Mouse (Mus musculus): Measurements from ENCODE around the gene Smyd3.

The Smyd3 gene

DNA sequence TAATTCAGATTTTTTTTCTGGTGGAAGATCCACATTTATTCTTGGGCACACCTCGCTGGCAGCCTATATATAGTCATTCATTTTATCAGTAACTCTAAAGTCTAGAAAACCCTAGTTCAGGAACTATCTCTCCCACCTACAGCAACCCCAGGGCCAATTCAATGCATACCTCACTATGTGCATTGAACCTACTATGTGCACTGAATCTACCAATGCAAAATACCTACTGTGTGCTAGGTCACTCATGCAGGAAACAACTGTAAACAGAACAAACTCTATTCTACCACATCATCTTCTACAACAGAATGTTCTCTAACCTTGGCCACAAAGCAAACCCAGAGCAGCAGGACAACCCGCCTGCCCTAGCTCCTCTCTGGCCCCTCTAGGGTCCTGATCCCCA lies 484.9 kb downstream of the Smyd3 start:
- in situ Hi-C loops (cut with MboI, MseI): no loop called here

DNA sequence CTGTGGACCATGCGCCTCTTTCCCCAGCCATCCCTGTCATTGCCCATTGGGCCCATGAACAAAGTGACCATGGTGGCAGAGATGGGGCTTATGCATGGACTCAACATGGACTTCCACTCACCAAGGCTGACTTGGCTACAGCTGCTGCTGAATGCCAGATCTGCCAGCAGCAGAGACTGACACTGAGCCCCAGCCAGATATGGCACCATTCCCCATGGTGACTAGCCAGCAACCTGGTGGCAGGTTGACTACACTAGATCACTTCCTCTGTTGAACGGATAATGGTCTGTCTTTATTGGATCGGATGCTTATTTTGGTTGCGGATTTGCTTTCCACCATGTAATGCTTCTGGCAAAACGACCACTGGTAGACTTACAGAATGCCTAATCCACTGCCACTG lies 486.3 kb downstream of the Smyd3 start:
- in situ Hi-C loops (cut with MboI, MseI): no loop called here

DNA sequence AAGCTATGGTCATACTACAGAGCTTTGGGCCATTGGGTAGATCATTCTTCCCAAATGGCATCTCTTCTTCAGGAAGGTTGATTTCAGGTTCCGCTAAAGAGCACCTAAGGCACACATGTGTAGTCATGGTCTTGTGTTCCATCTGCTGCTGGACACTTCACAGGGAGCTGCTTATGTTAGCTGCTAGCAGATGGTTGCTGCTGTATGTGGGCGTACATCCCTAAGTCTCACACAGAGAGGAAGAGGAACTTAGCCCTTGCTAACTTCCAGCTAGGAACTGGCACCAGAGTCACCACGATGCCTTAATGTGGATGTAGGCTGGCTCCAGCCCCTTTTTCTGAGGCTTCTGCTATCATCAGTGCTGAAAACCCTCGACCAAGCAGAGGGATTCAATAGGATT lies 491.2 kb downstream of the Smyd3 start:
- in situ Hi-C loops (cut with MboI, MseI): no loop called here

DNA sequence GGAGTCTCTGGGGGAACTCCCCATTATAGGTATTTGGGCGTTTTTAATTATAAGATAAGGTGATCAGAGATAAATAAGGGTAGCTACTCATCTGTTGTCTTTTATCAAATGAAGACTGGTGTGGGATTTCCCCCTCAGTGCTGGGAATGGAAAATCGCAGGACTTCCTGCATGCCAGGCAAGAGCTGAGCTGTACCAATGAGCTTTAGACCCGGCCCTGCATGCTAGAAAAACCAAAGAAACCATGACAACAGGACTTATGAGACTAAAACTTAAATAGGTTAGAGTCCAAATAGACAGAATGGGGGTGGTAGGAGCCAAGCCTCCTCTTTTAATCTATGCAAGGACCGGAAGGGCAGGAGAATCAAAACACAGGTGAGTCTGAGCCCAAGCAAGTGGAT lies 492.7 kb downstream of the Smyd3 start:
- in situ Hi-C loops (cut with MboI, MseI): no loop called here

DNA sequence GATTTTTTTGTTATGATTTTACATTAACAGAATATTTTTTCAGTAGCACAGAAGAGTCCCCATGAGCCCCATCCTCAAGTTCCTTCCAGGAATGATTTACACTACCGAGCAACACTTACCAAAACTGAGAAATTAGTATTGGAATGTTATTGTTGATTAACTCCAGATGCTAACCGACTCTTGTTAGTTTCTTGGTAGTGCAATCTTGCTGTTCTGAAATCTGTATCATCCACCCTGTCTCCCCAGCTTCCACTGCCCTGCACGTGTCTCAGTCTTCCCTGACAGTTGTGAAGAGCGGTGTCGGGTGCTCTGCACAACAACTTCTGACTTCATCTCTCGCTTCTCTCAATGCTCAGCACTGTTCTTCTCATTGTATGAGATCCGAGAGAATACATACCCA lies 494.4 kb downstream of the Smyd3 start:
- in situ Hi-C loops (cut with MboI, MseI): no loop called here

DNA sequence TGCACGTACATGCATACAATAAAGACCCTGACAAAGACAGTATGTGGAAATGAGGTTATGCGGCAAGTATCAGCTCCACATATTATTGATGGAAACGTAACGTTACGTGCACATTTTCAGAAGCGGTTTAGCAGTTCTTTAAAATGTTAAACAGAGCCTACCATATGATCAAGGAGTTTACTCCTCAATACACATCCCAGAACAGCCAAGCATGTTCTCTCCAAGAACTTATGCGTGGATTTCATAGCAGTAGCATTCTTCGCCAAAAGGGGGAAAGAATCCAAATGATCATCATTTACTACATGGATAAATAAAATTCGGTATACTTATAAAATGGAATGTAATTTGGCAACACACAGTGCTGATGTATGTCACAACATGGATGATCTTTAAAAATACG lies 500.4 kb downstream of the Smyd3 start:
- in situ Hi-C loops (cut with MboI, MseI): no loop called here

DNA sequence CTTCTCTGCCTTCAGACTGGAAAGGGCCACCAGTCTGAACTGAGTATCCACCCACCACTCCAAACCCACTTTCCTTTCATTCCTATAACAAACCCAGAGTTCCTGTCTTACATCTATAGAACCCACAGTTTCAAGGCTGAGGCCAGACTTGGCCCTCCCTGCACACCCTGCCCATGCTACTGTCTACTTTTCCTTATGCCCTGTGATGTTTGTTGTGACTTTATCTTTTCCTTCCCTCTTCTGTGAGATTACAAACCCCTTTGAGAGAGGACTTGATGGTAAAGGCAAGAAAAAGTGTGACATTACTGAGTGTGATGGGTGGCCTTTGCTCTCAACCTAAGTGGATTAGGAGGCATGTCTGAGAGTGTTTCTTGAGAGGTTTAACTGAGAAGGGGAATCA lies 504.8 kb downstream of the Smyd3 start:
- in situ Hi-C loops (cut with MboI, MseI): no loop called here

DNA sequence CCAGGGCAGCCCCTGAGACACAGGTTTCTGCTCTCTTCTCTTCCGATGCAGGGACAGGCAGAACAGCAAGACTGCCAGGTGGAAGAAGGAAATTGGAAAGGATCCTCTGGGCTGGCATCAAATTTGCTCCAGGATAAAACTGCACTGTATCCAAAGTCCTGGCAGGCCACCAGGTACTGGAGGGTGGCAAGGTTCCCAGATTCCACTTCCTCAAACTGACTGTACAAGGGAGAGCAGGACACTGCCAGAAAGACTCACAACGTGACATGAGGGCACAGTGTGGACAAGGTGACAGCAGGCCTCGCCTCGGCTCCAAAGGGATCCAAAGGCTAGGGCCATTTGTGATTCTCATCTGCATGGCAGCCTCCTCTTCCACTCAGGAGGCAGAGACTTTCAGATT lies 505.6 kb downstream of the Smyd3 start:
- in situ Hi-C loops (cut with MboI, MseI): no loop called here

DNA sequence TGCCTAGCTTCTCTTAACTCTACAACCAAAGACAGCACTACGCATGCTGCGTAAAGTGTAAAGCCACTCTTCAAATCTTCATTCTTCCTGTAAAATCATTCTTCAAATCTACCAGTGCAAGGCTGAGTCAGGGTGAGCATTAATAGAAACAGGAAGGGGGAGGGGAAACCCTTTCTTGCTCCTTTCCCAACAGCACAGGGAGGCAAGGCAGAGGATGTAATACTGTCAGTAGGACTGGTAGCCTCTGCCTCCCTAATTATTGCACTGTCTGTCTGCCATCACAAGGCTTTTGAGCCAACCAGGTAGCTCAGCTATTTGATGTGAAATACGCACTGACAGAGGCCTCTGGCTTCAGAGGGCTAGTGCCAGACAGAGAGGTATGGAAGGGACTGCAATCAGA lies 507.1 kb downstream of the Smyd3 start:
- in situ Hi-C loops (cut with MboI, MseI): no loop called here

DNA sequence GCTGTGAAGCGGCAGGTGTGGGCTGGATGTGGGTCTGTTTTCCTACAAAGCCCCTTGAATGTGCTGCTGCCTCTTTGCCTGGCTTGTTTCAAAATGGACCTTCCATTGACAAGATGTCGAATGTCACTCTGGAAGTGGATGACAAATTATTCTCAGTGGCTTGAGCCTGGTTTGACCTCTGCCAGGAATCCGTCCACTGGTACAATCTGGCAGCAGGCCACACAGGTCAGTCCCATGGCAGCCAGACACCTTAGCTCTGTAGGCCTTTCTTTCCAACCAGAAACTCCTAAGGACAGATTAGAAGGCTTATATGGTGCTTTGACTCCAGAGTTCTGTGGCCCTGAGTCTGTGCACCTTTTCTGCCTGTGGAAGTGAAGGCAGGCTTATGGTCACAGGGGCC lies 507.9 kb downstream of the Smyd3 start:
- in situ Hi-C loops (cut with MboI, MseI): no loop called here

DNA sequence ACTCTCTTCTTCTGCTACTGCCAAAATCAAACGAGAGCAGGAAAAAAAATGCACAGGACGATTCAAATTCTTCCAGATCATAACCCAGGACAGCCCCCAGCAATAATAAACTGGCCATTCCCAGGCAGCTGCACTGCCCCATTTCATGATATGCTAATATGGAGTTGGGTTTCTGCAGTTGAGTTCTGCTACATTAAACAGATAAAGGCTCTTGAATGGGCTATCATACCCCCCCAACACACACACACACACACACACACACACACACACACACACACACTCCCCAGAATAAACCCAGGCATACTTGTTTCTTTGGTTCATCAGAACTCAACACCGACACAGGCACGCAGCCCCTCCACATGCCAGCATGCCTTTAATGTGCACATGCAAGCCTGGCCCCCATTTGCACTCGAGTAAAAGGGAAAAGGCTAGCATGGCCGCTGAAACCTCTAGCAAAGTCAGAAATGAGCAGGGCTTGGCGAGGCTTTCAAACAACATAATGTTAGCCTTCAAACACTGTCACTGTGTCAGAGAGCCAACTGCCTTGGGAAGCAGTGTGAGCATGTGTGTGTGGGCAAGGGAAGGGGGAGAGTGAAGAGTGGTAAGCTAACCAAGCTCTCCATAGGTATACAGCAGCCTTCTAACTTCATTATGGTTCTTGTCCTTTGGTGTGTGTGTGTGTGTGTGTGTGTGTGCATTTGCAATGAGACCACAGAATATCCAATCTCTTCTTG lies 513.5 kb downstream of the Smyd3 start:
- in situ Hi-C loops (cut with MboI, MseI): no loop called here

DNA sequence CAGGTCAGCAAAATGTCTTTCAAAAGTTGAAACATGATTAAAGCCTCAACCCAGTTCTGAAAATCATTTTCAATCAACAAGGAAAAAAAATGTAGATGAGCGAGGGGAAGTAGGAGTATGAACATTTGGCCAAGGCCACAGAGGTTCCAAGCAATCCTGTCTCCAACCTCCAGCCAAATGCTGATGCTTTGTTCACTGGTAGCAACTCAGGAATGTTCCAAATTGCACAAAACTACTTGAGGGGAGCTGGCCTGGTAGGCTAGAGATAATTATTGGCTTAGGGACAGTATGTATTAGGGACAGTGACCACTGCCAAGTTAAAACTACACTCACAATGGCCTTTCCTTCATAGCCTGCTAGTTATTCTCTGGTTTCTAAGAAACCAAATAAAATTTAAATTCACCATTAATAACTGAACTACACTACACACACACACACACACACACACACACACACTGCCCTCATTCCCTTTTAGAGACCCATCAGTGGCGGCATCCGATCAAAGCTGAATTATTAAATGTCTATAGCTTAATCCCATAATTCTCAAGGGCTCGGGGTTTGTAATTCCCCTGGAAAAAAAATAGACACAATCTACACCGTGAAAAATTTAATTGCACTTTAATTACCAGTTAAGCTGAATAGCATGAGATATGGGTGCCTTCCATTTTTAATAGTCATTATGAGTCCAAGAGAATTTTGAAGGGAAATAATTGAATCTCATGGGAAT lies 514.3 kb downstream of the Smyd3 start:
- in situ Hi-C loops (cut with MboI, MseI): no loop called here

DNA sequence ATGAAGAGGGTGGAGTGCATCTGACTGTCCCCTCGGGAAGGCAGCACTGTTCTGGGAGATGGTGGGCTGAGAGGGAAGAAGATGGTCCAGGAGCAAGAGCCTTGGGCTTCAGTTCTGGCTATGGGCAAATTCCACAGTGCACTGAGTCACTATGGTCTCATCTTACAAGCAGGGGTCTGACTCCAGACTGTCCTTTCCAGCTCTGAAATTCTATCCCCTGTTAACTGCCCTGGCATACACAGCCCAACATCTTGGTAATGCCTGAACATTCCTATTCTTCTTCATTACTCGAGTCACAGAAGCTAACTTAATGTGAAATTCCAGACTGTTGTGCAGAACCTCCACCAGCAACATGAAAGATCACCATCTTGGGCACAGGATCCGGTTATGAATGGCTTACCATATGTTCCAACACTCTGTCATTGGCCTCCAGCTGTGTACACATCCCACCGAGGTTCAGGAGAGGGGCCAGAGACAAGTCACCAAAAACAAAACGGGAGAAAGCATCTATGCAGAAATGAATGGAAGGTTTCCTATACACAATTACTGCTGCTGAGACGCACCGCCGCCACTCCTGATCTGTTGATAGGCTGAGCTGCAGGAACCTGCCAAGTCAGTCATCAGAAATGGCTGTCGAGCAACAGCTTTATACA lies 517.8 kb downstream of the Smyd3 start:
- in situ Hi-C loops (cut with MboI, MseI): no loop called here

DNA sequence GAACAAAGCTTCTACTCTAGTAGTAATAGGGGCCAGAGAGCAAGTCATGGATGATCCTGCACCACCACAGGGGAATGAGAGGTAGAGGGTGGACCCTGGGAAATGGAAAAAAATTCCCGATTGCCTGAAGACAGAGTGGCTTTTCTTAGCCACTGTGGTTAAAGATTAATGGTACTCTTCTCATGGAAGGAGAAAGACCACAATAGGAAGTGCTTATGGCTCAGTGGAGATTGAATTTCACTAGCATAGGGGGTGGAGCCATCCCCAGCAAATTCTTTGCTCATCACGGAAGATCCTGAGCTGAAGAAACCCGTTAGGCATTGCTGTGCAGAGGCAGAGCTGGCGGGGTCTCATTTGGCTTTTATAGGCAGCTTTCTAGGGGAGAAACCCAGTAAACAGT lies 520.0 kb downstream of the Smyd3 start:
- in situ Hi-C loops (cut with MboI, MseI): no loop called here

DNA sequence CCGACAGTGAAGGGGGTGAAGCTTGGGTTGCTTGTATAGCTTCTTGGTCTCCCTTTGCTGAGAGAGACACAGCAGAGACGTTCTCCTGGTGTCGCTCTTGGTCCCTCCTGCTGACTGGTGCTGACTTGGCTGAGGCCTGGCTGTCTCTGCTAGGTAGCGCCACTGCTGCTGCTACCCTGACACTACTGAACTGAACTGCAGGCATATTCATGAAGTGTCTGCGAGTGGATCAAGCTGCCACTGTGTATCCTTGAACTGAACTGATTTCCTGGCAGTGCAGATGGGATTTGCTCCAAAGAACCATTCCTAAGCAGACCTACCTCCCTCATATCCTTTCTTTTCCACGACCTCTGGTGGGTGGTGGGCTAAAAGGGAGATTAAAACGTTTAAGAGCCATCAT lies 523.6 kb downstream of the Smyd3 start:
- in situ Hi-C loops (cut with MboI, MseI): no loop called here

DNA sequence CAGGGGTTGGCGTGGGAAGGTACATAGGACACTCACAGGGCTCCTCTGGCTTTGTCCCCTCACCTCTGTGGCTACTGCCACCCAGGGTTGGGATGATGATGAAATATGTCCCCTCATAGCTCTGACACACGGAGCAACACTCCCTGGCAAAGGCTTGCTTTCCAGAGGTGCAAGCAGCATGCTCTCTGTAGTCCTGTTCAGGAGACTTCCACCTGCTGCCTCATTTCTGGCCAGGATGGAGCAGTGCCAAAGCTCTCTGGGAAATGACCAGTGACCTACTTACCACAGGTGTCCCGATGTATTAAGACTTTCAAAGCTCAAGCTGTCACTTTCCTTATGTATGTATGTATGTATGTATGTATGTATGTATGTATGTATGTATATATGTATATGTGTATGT lies 525.3 kb downstream of the Smyd3 start:
- in situ Hi-C loops (cut with MboI, MseI): no loop called here

DNA sequence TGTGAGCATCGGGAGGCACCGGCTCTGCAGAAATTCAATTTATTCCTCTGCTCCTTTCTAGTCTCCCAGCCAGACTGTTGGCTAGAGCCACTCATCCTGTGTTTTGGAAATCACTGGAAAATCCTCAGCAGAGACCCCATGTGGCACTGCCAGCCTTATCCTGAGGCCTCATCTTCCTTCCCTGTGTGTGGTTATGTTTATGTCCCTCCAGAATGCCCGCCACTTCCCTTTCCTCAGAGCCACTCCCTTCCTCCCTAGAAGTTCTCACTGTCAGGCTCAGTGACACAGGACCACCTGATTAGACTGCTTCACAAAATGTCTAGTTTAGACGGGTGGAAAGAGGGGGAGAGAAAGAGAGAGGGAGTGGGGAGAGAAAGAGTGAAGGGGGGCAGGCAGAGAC lies 526.4 kb downstream of the Smyd3 start:
- in situ Hi-C loops (cut with MboI, MseI): no loop called here

DNA sequence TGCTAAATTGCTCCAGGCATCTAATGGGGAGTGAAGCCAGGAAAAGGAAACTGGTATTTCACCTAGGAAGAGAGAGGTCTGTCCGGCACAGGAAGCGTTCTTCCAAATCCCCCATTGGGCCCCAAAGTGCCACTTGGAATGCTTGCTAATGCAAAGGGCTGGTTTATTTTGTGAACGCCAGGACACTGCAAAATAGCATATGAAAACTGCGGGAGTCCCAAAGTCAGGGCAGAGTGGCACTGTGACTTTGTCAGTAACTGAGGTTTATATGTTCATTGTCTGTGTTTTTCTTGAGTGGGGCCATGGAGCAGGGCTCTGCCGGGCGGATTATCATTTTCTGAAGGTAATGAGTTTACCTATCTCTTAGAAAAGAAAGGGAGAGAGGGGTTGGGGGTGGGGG lies 526.8 kb downstream of the Smyd3 start:
- in situ Hi-C loops (cut with MboI, MseI): no loop called here

DNA sequence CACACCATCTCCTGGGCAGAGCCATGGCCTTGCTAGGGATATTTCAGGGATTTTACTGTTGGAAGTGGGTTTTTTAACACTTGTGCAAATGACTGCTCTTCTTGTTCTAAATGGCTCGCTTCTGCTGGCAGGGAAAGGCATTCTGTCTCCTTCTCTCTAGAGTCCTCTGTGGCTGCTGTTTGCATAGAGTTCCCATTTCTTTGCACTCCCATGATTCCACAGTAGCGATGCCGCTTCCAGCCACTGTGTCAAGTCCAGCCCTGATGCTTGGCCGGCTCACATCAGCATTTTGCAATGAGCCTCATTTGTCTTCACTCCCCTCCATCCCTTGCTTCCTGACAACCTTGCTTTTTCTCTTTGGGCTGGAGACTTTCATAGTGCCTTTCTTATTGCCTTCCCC lies 528.4 kb downstream of the Smyd3 start:
- in situ Hi-C loops (cut with MboI, MseI): no loop called here

DNA sequence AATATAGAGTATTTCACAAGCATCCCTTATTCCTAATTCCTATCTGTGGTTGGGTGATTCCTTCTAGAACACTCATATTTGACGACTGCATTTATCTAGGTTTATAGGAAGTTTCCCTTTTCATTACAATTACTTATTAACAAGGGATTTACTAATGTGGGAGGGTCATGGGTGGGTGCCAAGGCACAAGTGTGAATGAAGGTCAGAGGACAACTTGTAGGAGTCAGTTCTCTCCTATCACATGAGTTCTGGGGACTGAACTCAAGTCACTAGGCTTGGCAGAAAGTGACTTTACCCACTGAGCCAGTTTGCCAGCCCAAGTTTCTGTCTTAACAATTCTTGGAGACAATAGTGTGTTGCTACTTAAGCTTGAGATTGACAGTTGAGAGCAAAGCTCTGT lies 529.7 kb downstream of the Smyd3 start:
- in situ Hi-C loops (cut with MboI, MseI): no loop called here

DNA sequence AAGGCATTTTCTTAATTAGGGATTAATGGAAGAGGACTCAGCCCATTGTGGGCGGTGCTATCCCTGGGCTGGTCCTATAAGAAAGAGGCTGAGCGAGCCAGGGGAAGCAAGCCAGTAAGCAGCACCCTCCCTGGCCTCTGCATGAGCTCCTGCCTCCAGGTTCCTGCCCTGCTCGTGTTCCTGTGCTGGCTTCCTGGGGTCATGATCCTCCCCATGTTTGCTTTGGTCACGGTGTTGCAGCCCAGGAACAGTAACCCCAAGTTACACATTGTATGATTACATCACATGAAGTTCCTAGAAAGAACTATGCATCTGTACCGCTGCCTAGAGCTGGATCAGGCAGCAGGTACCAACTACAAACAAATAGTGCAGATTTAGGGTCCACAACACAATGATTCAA lies 536.2 kb downstream of the Smyd3 start:
- in situ Hi-C loops (cut with MboI, MseI): no loop called here

DNA sequence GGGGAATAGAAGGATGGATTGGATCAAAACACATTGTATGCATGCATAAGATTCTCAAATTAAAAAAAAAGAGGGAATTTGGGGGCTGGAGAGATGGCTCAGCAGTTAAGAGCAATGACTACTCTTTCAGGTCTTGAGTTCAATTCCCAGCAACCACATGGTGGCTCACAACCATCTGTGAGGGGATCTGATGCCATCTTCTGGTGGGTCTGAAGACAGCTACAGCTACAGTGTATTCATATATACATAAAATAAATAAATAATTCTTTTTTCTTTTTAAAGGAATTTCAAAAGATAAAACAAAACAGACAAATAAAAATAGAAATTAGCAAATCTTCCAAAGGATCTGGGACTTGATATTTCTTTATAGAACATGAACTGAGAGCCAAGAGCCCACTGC lies 537.7 kb downstream of the Smyd3 start:
- in situ Hi-C loops (cut with MboI, MseI): no loop called here

DNA sequence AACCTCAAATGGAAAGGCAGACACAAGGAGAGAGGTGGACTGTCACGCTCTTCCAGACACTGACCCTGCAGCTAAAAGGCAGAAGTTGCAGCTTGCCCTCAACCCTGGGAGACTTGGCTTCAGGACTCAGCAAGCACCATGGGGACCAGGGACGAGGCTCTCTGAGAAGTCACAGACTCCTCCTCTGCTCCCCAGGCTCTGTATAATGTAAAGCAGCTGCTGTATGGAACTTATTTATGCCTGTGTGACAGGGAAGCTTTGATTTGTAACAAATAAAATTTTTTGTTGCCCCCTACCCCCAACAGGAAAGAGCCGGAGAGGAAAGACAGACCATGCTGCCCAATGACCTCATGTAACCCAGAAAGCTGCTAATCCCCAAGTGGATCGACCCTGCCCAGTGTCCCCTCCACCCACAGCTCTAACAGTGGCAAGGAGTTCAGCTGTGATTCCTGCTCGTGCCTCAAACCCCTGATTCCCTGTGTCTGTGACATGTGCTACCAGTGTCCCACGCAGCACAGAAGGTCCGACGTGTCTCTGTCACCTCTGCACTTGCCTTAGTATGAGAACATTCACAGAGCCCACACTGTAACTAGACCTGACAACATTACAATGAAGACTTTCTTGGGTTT lies 539.1 kb downstream of the Smyd3 start:
- in situ Hi-C loops (cut with MboI, MseI): no loop called here

Measured in T-helper 1 cell (primary cell).